Mouse (Mus musculus): ENCODE data around the gene Hs6st3. TPM values are rescaled to one million over a fixed set of nuclear protein-coding genes. Genes with fewer than 3 reads are reported as not detected.

Hs6st3 gene
- polyA plus RNA-seq, 1 experiment from 2014 or later = 0.80 TPM

GRCm38 (mm10) chr14:119847540-119847939, 709.4 kb downstream of the Hs6st3 start:
- Histone ChIP-seq H3K4me2 (replicated peaks) (no peak overlapping the region), H3K4me1 (peaks cover 5% of the 10 kb centered on the region; the same call in 1 of the 2 replicates), H3K27me3 (no peaks in the 10 kb centered on the region; the same call in 1 of the 2 replicates), H3K9me3 (replicated peaks) (no peaks in the 10 kb centered on the region), H3K9ac (no peak overlapping the region), H3K27ac (no peak overlapping the region), H3K36me3 (no peaks in the 10 kb centered on the region), H3K4me3 (no peak overlapping the region)
- ATAC-seq (ENCODE audit: low FRiP score) = no peak
- WGBS = 85% methylated on average over 12 of the region's 12 CpGs

GRCm38 (mm10) chr14:119848759-119849298, 710.7 kb downstream of the Hs6st3 start:
- H3K9me3 ChIP-seq (replicated peaks) = no peaks in the 10 kb centered on the region
- WGBS = 75% methylated on average over 4 of the region's 4 CpGs
- H3K27me3 ChIP-seq = no peaks in the 10 kb centered on the region; the same call in 1 of the 2 replicates
- H3K4me1 ChIP-seq = peaks cover 5% of the 10 kb centered on the region; the same call in 1 of the 2 replicates
- H3K27ac ChIP-seq = no peak overlapping the region
- no peak overlapping the region for H3K4me3 ChIP-seq
- H3K36me3 ChIP-seq = no peaks in the 10 kb centered on the region
- no peak for ATAC-seq (ENCODE audit: low FRiP score)
- H3K9ac ChIP-seq = no peak overlapping the region
- no peak overlapping the region for H3K4me2 ChIP-seq (replicated peaks)

GRCm38 (mm10) chr14:119849338-119849737, 711.2 kb downstream of the Hs6st3 start:
- Histone ChIP-seq H3K4me2 (replicated peaks) (no peak overlapping the region), H3K9me3 (replicated peaks) (no peaks in the 10 kb centered on the region), H3K4me3 (no peak overlapping the region), H3K27me3 (no peaks in the 10 kb centered on the region; the same call in 1 of the 2 replicates), H3K27ac (no peak overlapping the region), H3K4me1 (peaks cover 5% of the 10 kb centered on the region; the same call in 1 of the 2 replicates), H3K9ac (no peak overlapping the region), H3K36me3 (no peaks in the 10 kb centered on the region)
- no peak for ATAC-seq (ENCODE audit: low FRiP score)
- 88% methylated on average over 7 of the region's 7 CpGs for WGBS

- Histone ChIP-seq H3K4me1 (peaks cover 8% of the 10 kb centered on the region), H3K4me3 (no peak overlapping the region), H3K27ac (no peak overlapping the region; the same call in 1 of the 2 replicates), H3K4me2 (replicated peaks) (peak overlapping the region; percentile 35; the same call in 1 of the 2 replicates), H3K9me3 (replicated peaks) (no peaks in the 10 kb centered on the region), H3K36me3 (no peaks in the 10 kb centered on the region), H3K27me3 (peaks cover 5% of the 10 kb centered on the region; the same call in 1 of the 2 replicates), H3K9ac (no peak overlapping the region)
- peak; percentile 48; the same call in 1 of the 2 replicates for ATAC-seq (ENCODE audit: low FRiP score)
- WGBS = 11% methylated on average over 5 of the region's 5 CpGs
These were observed 714.0 kb downstream of the Hs6st3 start for GRCm38 (mm10) chr14:119852139-119852538.

- Histone ChIP-seq H3K9me3 (replicated peaks) (no peaks in the 10 kb centered on the region), H3K4me1 (peaks cover 10% of the 10 kb centered on the region), H3K4me3 (0 out of 2 replicates have a peak overlapping the region, but pooled peaks have one; percentile 1), H3K27ac (peak overlapping the region; percentile 48; the same call in 1 of the 2 replicates), H3K9ac (no peak overlapping the region), H3K36me3 (no peaks in the 10 kb centered on the region), H3K4me2 (replicated peaks) (peak overlapping the region; percentile 39), H3K27me3 (peaks cover 5% of the 10 kb centered on the region; the same call in 1 of the 2 replicates)
- peak; percentile 83 for ATAC-seq (ENCODE audit: low FRiP score)
- 52% methylated on average over 23 of the region's 23 CpGs for WGBS
These were observed 719.5 kb downstream of the Hs6st3 start for GRCm38 (mm10) chr14:119857338-119858291.

GRCm38 (mm10) chr14:119873617-119874016, 735.5 kb downstream of the Hs6st3 start:
- H3K27me3 ChIP-seq = no peaks in the 10 kb centered on the region
- H3K36me3 ChIP-seq = no peaks in the 10 kb centered on the region
- ATAC-seq (ENCODE audit: low FRiP score) = no peak
- no peak overlapping the region for H3K4me3 ChIP-seq
- no peak overlapping the region for H3K4me2 ChIP-seq (replicated peaks)
- H3K4me1 ChIP-seq = no peaks in the 10 kb centered on the region
- WGBS = 88% methylated on average over 4 of the region's 4 CpGs
- H3K9ac ChIP-seq = no peak overlapping the region
- H3K9me3 ChIP-seq (replicated peaks) = no peaks in the 10 kb centered on the region
- no peak overlapping the region for H3K27ac ChIP-seq

- no peaks in the 10 kb centered on the region for H3K9me3 ChIP-seq (replicated peaks)
- H3K27ac ChIP-seq = no peak overlapping the region
- H3K4me1 ChIP-seq = peaks cover 3% of the 10 kb centered on the region; the same call in 1 of the 2 replicates
- WGBS = 79% methylated on average over 8 of the region's 8 CpGs
- H3K9ac ChIP-seq = no peak overlapping the region
- H3K36me3 ChIP-seq = no peaks in the 10 kb centered on the region
- no peak overlapping the region for H3K4me2 ChIP-seq (replicated peaks)
- no peak for ATAC-seq (ENCODE audit: low FRiP score)
- no peaks in the 10 kb centered on the region for H3K27me3 ChIP-seq
- no peak overlapping the region for H3K4me3 ChIP-seq
These were observed 754.8 kb downstream of the Hs6st3 start for GRCm38 (mm10) chr14:119892922-119893321.

- Histone ChIP-seq H3K4me2 (replicated peaks) (no peak overlapping the region), H3K4me1 (peaks cover 3% of the 10 kb centered on the region; the same call in 1 of the 2 replicates), H3K9me3 (replicated peaks) (no peaks in the 10 kb centered on the region), H3K4me3 (no peak overlapping the region), H3K9ac (no peak overlapping the region), H3K36me3 (no peaks in the 10 kb centered on the region), H3K27ac (no peak overlapping the region), H3K27me3 (no peaks in the 10 kb centered on the region)
- no peak for ATAC-seq (ENCODE audit: low FRiP score)
- 92% methylated on average over 8 of the region's 8 CpGs for WGBS
These were observed 757.0 kb downstream of the Hs6st3 start for GRCm38 (mm10) chr14:119895097-119895496.

GRCm38 (mm10) chr14:119895765-119896465, 757.8 kb downstream of the Hs6st3 start:
- no peak for ATAC-seq (ENCODE audit: low FRiP score)
- WGBS = 65% methylated on average over 10 of the region's 10 CpGs
- Histone ChIP-seq H3K27me3 (no peaks in the 10 kb centered on the region), H3K9ac (no peak overlapping the region), H3K4me2 (replicated peaks) (no peak overlapping the region), H3K9me3 (replicated peaks) (no peaks in the 10 kb centered on the region), H3K4me1 (peaks cover 3% of the 10 kb centered on the region; the same call in 1 of the 2 replicates), H3K27ac (no peak overlapping the region), H3K4me3 (no peak overlapping the region), H3K36me3 (no peaks in the 10 kb centered on the region)

GRCm38 (mm10) chr14:119902486-119902885, 764.3 kb downstream of the Hs6st3 start:
- no peak overlapping the region for H3K4me3 ChIP-seq
- H3K4me1 ChIP-seq = no peaks in the 10 kb centered on the region
- H3K36me3 ChIP-seq = no peaks in the 10 kb centered on the region

GRCm38 (mm10) chr14:119908032-119908675, 770.0 kb downstream of the Hs6st3 start:
- no peaks in the 10 kb centered on the region for H3K36me3 ChIP-seq
- no peak overlapping the region for H3K27ac ChIP-seq
- no peaks in the 10 kb centered on the region for H3K9me3 ChIP-seq (replicated peaks)
- no peak for ATAC-seq (ENCODE audit: low FRiP score)
- H3K4me2 ChIP-seq (replicated peaks) = no peak overlapping the region
- 79% methylated on average over 13 of the region's 13 CpGs for WGBS
- no peak overlapping the region for H3K4me3 ChIP-seq
- no peaks in the 10 kb centered on the region for H3K27me3 ChIP-seq
- no peaks in the 10 kb centered on the region for H3K4me1 ChIP-seq
- no peak overlapping the region for H3K9ac ChIP-seq

More at GRCm38 (mm10) chr14:119902486-119902885, 764.3 kb downstream of the Hs6st3 start:
- H3K27ac ChIP-seq = no peak overlapping the region
- H3K4me2 ChIP-seq (replicated peaks) = no peak overlapping the region
- ATAC-seq (ENCODE audit: low FRiP score) = no peak
- H3K27me3 ChIP-seq = no peaks in the 10 kb centered on the region
- no peak overlapping the region for H3K9ac ChIP-seq
- no peaks in the 10 kb centered on the region for H3K9me3 ChIP-seq (replicated peaks)

Data from hindbrain, embryonic 12.5 days (tissue).